Mouse (Mus musculus): ENCODE measurements around the gene Slc15a5.

Slc15a5 gene

DNA sequence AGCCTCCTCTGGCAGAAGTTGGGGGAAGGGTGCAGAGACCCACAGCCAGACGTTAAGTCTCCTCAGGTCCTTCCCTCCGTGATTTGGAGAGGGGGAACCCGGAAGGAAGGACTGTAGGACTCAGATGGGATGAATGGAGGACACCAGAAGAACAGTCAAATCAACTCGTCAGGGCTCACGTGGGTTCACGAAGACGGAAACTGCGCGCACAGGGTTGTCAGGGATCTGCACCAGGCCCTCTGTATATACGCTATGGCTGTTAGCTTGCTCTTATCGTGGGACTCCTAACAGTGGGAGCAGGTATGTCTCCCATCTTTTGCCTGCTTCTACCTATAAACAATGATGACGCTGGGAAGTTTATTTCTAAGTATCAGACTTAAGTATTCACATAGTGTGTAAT lies 24.8 kb downstream of the Slc15a5 start:
- no peak for DNase-seq

DNA sequence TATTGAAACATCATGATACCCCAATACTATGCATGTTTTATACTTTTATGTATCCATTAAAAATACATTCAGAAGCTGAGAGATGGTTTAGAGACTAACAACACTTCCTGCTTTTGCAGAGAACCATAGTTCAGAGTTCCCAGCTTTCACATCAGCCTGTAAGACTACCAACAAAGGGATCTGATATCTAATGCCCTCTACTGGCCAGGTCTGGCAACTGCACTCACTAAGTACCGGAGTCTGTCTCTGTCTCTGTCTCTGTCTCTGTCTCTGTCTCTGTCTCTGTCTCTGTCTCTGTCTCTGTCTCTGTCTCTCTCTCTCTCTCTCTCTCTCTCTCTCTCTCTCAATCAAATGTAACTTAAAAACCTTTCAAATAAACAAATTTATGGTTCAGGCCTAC lies 25.6 kb downstream of the Slc15a5 start:
- peak; percentile 6 for DNase-seq

DNA sequence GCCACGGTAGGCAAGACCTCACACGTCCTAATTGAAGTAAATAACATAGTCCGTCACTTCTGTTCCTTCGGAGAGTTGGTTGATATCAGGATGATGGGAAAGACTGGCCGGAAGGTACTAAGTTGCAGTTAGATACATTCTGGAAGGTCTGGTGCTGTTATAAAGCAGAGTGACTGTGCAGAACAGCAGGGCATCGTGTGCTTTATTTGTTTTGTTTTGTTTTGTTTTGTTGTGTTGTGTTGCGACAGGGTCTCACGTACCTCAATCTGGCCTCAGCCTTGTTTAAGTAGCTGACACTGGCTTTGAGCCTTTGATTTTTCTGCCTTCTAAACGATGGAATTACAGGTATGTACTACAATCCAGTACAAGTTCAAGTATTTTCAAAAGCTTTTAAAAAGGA lies 26.0 kb downstream of the Slc15a5 start:
- no peak for DNase-seq

DNA sequence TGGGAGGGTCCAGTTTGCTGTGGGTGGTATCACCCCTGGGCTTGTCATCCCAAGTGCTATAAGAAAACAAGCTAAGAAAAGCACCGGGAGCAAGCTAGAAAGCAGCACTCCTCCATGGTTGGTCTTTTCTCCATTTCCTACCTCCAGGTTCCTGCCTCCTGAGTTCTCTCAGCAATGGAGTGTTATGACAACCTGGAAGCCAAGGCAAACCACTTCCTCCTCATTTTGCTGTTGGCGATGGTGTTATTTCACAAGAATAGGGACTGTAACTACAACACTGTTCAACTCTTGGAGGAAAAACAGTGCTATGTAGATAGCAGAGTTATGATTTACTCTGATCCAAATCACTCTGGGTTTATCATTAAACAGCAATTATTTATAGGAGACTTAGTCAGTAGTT lies 34.4 kb downstream of the Slc15a5 start:
- DNase-seq = no peak

DNA sequence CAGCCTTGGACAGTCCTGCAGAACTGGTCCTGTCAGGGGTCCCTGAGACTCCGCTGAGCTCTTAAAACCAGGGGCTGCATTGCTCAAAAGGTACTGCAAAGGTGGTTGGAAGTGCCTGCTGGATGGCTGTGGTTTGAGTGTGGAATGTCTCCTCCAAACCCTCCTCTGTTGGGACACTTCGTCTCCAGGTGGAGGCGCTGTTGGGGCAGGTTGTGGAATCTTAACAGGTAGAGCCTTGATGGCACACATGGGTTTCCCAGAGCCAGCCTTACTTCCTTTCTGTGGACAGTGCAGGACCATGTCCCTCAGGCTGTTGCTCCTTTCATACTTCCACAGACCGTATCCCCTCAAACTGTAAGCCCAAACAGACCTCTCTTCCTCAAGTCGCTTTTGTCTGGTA lies 36.8 kb downstream of the Slc15a5 start:
- DNase-seq = no peak

DNA sequence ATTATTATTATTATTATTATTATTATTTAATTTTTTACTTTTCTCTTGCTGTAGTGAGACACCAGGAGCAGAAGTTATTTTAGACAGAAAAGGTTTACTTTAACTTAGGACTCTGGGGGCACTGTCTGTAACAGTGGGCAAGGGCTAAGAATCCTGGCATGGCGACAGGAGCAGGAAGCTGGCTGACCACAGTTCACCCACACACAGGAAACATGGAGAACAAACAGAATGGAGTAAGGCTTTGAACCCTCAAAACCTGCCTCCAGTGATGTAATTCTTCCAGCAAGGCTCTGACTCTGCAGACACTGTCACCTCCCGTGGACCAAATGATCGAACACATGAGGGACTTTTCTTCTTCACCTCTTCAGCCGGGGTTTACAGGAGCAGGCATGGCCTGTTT lies 37.9 kb downstream of the Slc15a5 start:
- no peak for DNase-seq

DNA sequence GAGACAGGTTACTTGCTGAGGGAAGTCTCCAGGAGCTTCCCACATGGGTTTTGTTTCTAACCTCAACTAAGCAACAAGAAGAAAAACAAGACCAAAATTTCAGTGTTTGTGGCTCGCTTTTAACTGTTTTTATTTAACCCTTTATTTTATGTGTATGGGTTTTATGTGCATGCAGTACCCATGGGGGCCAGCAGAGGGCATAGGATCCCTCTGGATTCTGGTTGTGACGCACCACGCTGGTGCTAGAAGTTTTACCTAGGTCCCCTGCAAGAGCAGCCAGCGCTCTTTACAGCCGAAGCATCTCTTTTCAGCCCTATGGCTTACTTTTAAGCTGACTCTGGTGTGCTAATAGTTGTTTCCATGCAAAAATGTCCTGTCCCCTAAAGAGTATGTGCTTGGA lies 42.1 kb downstream of the Slc15a5 start:
- DNase-seq = no peak

DNA sequence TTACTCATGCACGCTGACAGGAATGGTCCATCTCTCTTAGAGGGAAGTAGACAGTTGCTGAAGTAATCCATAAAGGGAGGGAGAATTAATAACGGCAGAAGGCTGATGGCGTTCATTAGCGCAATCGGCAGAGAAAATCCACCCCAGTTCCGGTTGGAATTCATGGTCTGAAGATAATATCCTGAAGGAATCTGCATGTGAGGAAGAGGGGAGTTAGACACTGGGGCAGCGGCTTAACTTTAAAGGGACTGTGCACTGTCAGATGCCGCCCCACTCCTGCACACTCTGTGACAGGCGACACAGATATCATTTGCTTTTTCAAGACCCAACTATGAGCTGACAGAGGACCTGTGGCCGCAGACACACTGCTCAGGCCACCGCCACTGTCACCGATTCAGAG lies 42.8 kb downstream of the Slc15a5 start:
- no peak for DNase-seq

DNA sequence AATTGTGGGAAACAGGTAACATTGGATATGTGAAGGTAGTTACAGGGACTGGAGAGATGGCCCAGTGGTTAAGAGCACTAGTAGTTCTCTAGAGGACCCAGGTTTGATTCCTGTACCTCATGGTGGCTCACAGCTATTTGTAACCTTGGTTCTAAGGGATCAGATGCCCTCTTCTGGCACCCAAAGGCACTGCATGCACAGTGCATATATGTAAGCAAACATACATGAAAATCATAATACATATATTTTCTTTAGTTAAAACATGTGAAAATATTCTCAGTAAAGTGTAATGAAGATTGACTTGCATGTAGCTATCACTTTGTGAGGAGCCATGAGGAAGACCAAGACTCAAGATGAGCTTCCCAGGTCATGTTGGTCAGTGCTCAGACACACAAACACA lies 62.8 kb downstream of the Slc15a5 start:
- DNase-seq = no peak

DNA sequence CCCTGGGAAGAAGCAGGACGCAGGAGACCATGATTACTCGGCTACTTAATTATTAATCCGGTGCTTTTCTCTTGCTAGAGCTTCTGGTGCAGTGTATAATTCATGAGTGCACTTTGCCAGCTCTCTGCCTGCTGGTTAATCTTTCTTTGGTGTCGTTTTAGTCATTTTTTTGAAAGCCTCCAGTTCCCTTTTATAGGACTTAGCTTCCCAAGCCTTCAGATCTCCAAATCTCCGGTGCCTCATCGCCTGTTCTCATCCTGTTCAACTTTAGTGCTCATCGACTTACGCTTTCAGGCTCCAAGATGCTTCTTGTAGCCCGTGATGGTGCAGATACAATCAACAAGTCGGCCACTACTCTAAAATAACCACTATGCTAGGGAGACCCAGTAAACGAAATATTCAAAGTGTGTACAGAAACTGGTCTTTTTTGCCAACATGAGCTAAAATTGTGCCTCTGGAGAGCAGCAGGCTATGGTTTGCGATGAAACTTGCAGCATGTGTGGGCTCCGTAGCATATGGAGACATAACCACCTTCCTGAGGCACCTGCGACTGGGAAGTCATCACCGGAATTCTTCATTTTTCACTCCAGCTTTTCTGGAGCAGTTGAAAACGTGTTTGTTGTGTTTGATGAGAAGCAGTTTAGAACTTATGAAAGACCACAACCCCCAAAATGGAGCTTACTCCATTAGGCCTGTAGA lies 64.6 kb downstream of the Slc15a5 start:
- no peak for DNase-seq

DNA sequence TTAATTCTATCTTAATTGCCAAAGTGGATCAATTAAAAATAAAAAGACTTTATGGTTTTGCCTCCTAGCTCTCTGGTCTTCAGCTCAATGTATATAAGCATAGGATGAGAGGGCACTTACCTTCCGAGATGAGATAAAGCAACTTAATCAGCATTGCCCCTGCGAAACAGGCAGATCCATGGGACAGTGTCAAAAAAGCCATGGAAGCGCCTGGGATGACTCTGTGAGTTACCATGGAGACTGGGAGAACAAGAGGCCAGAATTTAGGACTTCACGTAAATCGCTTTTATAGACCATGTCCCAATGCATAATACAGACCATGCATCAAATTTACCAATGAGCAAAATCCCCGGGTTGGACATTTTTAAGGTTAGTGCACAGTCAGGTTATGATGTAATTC lies 67.8 kb downstream of the Slc15a5 start:
- DNase-seq = no peak

DNA sequence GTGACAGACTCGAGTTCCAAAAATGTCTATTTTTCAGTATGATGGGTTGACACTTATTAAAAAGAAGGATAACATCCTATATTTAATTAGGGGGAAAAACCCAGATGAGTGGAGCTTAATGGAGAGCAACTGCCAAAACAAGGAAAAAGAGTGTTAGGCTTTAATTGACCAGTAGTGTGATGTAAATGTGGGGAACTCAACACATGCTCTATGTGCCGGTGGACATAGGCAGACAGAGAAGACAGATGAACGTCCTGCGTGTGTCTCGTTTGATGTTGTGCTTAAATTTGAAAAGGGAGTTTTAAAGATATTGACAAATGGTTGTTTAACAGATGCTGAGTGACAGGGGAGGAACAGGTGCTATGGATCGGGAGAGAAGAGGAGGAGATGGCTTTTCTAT lies 72.0 kb downstream of the Slc15a5 start:
- no peak for DNase-seq

DNA sequence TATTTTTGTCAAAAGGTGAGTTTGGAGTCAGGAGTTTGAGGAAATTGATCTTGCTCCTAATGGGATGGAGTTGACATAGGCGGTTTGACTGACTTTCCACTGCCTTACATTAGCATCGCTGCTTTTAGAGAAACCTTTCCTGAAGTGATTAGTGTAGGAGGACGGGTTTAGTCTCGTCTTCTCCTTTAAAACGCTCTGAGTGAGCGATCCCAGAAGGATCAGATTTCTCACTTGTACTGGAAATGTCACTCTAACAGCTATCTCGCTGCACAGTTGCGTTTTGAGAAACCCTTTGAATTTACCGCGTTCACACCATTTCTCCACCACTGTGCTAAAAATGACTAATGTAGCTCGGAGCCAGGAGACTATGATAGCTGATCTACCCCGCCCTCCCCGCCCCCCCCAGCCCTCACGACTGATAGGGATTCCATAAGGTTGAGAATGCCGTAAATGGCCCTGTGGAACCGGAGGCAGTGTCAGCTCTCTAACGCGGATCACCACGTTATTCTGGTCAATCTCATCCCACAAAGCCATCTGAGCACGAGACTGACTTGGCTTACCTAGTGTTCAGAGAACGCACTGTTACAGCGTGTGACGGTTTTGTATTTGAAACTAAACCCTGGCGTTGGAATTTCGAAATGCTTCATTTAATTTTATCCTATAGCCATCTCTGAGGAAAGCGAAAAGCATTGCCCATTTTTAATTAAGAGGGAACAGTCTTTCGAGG lies 73.0 kb downstream of the Slc15a5 start:
- no peak for DNase-seq

DNA sequence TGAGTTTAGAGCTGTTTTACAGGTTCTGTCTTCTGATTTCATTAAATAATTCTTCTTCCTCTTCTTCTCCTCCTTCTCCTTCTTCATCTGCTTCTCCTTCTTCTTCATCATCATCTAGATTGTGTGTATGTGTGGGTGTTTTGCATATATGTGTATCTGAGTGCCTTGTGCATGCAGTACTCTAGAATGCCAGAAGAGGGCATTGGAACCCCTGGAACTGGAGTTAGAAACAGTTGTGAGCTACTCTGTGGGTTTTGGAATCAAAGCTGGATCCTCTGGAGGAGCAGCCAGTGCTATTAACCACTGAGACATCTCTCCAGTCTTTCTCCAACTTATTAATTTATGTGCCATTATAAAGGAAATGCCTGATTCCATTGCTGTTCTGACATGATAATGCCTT lies 89.9 kb downstream of the Slc15a5 start:
- no peak for DNase-seq

DNA sequence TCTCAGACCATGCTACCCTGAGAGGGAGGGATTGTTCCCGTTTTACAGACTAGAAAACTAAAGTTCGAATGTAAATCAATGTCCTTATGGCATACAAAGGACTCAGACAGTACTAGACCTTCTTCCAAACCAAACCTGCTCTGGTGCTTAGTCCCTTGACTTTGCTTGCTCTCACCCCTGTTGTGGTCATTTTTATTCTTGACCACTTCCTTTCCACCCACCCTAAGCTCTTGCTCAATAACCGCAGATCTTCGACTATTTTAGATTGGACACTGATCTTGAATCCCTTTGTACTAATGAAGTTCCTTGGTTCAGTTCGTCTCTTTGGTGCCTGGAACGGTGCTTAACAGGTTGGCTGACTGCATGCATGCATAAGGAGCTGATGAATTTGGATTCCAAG lies 94.5 kb downstream of the Slc15a5 start:
- DNase-seq = no peak

DNA sequence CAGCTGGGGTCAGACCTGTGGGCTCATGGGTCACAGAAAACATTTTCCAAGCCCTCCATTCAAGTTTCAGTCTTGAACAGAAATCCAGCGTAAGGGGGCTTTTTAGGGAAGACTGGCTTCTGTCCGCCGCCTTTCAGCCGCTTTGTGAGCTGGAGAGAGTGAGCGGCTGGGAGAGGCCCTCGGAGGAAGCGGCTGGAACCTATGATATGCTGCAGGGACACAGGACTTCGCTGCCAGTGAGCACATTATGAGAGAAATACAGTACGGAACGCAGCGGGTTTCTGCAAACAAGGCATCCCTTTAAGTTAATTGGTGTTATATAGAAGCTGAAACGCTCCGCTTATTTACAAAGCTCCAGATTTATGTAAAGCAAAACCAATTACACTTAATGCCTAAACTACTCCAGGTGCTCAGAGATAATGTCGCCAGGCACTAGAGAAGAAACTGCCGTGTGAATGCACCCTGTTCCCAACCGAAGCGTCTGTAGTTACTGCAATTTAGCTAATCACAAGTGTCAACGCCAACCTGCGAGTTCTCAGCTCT lies 97.5 kb downstream of the Slc15a5 start:
- DNase-seq = no peak

DNA sequence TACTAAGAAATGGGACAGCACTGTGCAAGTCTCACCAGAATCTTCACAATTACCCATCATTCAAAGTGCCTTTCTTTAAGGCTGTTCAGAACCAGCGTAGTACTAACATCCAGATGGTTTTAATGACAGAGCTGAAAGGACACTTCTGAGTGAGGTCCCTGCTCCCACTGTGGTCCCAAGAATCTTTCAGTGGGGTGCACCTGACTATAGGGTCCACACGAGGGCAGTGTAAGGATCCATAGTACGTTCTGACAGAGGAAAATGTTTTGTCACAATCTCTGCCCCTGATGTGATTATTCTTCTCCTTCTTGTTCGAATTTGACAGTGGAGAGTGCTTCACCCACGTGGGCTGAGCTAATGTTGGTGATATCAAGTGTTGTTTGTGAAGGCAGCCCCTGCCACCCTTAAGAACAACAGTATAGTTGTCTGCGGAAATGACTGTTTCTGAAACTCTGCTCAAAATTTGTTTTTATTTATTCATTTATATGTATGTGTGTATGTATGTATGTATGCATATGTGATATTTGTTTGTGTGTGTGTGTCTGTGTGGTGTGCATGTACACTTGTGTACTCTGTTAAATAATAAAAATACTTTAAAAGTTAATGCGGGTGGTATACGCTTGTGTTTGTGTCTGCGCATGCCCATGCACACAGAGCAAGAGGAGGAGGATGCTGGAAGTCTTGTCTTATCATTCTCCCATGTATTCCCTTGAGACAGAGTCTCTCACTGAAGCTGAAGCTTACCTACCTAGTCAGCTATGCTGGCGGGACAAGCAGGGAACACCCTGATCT lies 98.6 kb downstream of the Slc15a5 start:
- DNase-seq = no peak

DNA sequence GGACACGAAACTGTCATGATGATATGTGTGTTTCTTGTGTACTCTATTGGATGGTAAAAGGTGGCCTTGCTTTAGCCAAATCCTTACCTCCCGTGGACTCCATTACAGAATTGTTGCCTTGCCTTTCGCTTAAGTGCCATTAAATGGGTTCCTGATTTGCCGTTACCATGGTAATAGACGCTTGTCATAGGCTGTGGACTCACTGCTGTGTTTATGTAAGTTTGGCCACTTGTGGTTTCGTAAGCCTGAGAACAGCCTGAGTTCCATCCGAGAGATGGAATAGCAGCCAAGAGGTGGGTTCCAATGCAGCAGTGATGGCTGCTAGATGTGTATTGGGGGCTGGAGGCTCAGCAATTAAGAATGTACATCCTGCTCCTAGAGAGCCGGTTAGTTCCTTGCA lies 99.3 kb downstream of the Slc15a5 start:
- no peak for DNase-seq

DNA sequence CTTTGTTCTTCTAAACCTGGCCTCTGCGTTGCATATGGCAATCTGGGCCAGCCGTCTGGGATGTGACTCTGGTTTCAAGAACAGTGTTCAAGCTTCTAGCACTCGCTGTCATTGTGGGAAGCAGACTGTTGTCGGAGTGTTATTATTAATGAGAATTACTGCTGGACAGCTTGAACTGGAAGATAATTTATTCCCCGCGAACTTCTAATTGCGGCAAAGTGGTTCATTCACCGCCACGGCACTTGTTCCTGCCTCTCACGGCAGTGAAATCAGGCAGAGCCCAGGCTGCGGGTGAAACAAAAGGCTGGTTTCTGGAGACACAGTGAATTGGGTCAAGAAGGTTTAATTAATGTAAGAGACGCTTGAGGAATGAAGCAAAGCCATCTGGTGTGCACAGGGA lies 99.9 kb downstream of the Slc15a5 start:
- no peak for DNase-seq

DNA sequence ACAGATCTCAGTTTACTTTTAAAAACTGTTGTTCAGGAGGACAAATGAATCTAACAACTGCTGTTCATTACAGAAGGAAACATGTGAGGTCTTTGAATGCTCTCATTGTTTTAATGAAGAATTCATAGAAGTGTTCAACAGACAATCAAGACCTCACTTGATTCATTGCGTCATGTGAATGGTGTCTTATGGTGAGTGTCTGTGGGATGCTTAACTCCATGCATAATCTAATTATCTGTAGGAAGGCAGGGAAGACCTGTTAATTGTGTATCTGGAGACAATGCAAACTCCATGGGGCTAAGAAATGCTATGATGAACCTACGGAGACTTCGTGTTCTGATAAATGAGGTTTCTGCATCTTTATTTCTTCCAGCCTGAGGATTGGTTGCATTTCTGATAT lies 103.7 kb downstream of the Slc15a5 start:
- no peak for DNase-seq

DNA sequence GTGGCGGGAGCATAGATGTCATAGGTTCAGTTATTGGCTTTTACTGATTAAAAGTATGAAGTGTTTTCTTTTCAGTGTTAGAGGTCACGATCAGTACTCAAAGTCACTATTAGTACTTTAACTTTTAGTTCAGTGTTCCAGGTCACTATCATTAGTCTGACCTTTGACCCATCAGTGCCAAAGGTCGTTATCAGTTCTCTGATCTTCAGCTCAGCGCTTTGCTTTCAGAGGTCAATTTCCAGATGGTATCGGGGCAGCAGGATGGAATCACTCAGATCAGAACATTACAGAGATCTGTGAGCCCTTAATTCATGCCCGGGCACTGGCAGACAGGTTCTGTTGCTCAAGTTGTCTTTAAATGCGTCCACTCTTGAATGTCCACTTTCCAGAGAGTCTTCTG lies 116.0 kb downstream of the Slc15a5 start:
- DNase-seq = no peak

DNA sequence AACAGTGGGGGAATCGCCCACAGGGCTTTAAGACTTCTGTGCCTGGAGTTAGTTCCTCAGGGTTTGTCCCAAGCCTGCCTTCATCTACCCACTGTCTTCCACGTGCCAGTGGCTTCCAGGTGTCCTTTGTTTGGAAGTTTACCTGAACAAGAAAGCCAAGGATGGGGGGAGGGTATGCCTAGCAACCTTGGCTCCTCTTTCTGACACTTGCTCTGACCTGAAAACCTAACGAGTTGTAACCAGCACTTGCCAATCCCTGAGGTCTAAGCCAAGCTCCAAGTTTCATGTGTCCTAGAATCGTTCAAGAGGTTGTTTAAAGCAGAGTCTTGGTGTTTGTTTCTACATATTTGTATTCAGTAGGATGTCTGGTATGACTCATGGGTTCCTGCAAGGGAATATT lies 116.9 kb downstream of the Slc15a5 start:
- DNase-seq = no peak

DNA sequence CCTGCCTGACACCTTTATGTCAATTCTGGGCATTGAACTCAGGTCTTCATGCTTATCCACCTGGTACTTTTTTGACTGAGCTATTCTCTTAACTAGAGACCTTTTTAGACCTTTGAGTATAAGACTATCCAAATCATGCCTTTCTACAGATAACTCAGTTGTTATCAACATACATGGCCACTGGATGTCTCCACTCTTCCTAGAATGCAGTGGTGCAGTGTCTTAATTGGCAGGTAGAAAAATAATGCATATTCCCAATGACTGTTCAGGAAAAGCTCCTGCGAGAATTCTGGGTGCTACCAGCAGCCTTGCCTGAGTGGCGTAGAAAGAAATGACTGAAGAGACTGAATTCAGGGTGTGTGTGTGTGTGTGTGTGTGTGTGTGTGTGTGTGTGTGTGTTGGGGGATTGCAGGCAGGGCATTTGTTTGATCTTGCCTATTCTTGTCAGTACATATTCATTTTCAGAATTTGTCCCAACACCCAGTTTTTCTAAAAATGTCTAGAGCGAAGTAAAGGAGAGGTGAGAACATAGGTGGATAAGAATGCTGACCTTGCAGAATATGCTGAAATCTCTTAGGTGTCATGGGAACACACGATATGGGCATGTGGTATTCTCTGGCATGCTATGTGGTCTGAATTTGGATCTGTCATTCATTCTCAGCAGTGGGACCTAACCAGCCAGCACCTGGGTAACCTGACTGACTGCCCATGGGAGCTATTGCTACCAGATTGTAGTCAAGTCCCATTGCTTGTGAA lies 119.5 kb downstream of the Slc15a5 start:
- DNase-seq = no peak

All from kidney, adult 11 months (tissue).